Mouse (Mus musculus) cortical plate, adult 2 months (tissue): ENCODE measurements around the gene Elf5. TPM values are rescaled to one million over a fixed set of nuclear protein-coding genes. Genes with fewer than 3 reads are reported as not detected.

Source experiments
- H3K27ac ChIP-seq: fragments of 200-500 bp; 2 replicates; pipeline ENCODE4 v1.5.1; 2012; ENCODE audit warnings: low read length, control low read depth, inconsistent platforms; ENCODE audit not compliant: insufficient read depth
- H3K4me1 ChIP-seq: fragments of 200-500 bp; 2 replicates; pipeline ENCODE4 v1.6.1; 2011; ENCODE audit warnings: low read length; ENCODE audit not compliant: control insufficient read depth, insufficient read depth
- H3K4me3 ChIP-seq: fragments of 200-500 bp; 2 replicates; pipeline ENCODE4 v1.5.1; 2011; ENCODE audit warnings: mild to moderate bottlenecking, low read length, control low read depth; ENCODE audit not compliant: insufficient read depth
- CTCF ChIP-seq: fragments of 200-500 bp; IDR thresholded peaks from 2 replicates; pipeline ENCODE4 v1.5.1; 2011; ENCODE audit warnings: mild to moderate bottlenecking, control low read depth, low read length; ENCODE audit not compliant: insufficient read depth; ENCODE audit errors: extremely low read depth
- POLR2A ChIP-seq: fragments of 200-500 bp; IDR thresholded peaks from 2 replicates; pipeline ENCODE4 v1.6.1; 2011; ENCODE audit warnings: mild to moderate bottlenecking, low read length, control low read depth; ENCODE audit not compliant: insufficient read depth; ENCODE audit errors: extremely low read depth
- polyA plus RNA-seq: library from polyadenylated mRNA; depleted of rRNA; stranded (reverse); fragments of >200 nt; gene quantifications from 2 replicates; pipeline ENCODE4 v1.2.3, GENCODE M21; 2012; rRNA removed

Gene Elf5
- polyA plus RNA-seq: 0.38 and 0.67 TPM in 2 replicates

DNA sequence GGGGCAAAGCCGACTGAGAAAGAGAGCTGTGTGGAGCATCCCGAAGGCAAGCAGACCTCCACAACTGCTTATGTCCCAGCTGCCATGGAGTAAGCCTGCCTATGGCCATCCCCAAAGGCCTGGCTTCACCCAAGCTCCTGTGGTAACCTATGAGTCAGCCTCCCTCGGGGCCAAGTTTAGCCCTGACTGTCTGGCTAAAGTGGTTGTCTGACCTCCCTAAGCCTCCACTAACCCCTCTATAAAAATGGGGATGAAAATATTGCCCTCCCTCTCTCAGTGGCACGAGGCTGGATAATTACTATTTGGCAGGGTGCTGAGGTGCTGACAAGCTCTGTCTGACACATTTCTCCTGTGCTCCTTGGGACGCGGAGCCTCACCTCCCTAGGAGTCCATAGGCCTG, at the start of gene Elf5:
Gene Elf5, plus strand, starts transcription at position 341 of the 400 bp plus-strand sequence.
- Histone ChIP-seq H3K4me3 (no peak within 1 kb of the TSS), H3K27ac (no peak within 1 kb of the TSS), H3K4me1 (no peaks in the 10 kb centered on the region)
- TF ChIP-seq CTCF (no peak), POLR2A (no peak)

DNA sequence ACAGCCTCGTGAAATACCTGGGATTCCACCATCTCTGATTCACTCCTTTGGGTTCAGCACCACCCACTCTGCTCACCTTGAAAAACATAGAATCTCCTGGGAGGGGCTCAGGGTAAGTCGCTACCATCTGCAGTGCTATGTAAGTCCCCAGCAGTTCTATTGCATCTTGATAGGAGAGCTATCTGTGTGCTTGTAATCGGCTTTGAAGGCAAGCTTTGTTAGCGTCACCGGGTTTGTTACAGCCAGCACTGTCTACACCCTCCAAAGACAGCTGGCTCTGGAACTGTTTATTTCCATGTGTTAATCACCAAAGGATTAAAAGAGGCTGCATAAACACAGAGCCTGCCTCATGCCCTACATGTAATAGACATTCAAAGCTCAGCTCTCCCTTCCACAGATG, 38.9 kb upstream of the Elf5 start:
- no peak for TF ChIP-seq CTCF
- TF ChIP-seq POLR2A: no peak
- H3K4me3 ChIP-seq: no peak overlapping the region
- no peaks in the 10 kb centered on the region for H3K4me1 ChIP-seq
- no peak overlapping the region for H3K27ac ChIP-seq

DNA sequence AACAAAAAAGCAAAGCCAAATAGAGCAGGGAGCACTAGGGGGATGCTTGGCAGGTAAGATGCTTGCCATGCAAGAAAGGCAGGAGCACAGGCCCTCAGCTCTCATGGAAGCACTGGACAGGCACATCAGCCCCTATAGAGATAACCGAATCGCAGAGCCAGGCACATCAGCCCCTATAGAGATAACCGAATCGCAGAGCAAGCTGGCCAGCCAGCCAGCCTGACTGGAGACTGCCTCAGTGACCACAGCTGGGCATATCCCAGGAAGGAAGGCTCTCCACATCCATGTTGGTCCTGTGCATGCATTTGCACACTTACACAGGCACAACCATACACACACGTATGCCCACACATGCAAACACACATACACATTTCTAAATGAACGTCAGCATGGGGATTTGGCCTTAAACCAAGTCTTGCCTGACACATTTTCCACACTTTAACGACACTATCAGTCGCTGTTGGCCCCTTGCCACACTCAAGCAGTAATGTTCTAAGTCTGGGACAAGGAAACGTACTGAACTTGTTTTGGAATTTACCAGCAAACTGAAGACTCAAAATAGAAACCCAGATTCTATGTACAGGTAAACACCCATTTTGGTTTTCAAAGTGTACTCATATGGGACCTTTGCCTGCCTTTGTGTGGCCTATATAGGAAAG, 31.9 kb upstream of the Elf5 start:
- TF ChIP-seq POLR2A: no peak
- TF ChIP-seq CTCF: no peak
- Histone ChIP-seq H3K4me3 (no peak overlapping the region), H3K27ac (no peak overlapping the region), H3K4me1 (no peaks in the 10 kb centered on the region)

DNA sequence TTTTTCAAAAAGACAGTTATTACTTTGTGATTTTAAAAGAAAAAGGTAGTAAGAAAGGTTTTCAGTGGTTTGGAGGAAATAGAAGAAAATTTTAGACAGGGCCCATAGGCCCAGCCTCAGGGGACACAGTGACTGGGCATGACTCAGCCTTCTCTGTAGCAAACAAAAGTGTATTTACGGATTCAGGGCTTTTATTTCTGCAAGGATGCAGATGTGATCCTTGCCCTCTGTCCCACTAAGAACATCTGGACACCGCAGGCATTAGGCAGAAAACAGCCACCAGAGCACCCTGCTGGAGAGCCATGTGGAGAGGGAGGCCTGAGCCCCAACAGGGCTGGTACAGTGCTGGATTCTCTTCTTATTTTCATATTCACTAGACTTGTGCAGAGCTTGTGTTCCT, 29.3 kb upstream of the Elf5 start:
- H3K4me3 ChIP-seq: no peak overlapping the region
- TF ChIP-seq POLR2A: no peak
- H3K27ac ChIP-seq: no peak overlapping the region
- no peaks in the 10 kb centered on the region for H3K4me1 ChIP-seq

DNA sequence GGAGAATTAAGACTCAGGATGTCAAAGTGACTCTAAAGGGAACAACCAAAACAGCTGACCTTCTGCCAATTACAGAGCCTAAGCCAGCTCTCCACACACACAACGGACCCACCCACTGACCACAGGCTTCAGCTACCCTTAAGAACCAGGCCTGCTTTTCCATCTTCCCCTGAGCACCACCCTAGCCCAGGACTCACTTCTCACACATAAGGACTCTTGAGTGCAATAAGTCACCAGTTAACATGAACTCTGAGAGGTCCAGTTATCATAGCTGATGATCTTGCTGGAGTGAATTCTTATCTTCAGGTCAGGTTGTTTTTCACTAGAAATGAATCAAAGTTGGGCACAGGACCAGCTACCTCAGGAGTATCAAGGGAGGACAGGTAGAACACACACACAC, 23.6 kb upstream of the Elf5 start:
- Histone ChIP-seq H3K4me3 (no peak overlapping the region), H3K4me1 (no peaks in the 10 kb centered on the region), H3K27ac (no peak overlapping the region)
- TF ChIP-seq CTCF (no peak), POLR2A (no peak)

DNA sequence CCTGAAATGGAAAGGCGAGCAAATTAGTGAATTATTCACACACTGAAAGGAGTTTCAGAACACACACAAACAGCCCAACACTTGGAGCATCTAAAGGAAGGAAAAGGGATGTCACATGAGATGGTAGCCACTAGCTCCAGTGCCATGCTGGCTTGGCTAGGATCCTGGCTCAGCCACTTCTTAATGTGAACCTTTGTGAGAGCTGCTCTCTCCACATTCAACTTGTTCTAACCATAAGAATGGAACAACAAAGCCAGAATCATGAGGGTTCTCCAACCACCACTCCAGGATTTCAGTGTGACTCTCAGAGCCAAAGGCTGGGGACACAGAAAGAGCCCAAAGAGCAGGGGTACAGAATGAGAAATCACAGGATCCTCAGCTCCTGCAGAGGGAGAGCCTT, 23.2 kb upstream of the Elf5 start:
- Histone ChIP-seq H3K4me3 (no peak overlapping the region), H3K27ac (no peak overlapping the region), H3K4me1 (no peaks in the 10 kb centered on the region)
- no peak for TF ChIP-seq POLR2A
- no peak for TF ChIP-seq CTCF

DNA sequence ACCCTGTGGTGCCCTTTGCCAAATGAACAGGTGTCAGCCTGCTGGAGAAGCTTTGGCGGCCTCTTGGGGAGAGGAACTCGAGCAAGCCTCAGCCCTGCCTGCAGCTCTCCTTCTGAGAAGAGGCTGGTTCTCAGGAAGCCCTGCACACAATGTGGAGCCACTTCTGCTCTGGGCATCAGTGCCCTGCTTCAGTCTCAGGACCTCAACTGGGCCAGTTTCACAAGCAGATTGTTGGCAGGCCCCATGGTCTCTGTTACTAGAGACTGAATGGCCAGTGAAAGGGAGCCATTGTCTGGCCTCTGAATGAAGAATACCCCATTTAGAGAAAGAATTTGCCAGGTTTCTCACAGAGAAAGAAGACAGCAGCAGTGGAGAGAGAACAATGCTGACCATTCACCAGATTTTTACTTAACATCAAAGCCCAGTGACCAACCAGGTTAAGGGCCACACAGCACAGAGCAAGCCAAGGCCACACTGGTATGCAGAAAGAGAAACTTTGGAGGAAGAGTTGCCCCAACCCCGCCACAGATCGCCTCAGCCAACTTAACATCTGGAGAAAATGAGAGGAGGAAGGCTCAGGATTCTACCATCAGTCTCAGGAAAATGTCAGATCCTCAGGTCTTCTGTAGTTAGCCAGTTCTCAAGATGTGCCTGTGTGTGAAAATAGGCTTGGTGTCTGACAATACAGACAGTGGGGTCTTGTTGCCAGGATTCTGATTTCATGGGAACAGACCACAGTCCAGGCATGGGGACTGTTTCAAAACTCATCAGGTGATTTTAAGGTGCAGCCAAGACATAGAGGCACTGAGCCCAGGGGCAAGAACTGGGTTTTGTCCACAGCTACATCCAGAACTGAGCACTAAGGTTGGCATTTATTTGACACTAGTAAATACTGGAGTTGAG, 21.2 kb upstream of the Elf5 start:
- Histone ChIP-seq H3K27ac (peak overlapping the region; percentile 18), H3K4me1 (no peaks in the 10 kb centered on the region), H3K4me3 (no peak overlapping the region)
- TF ChIP-seq CTCF (no peak), POLR2A (peak; percentile 32; the same call in 1 of the 2 replicates)

DNA sequence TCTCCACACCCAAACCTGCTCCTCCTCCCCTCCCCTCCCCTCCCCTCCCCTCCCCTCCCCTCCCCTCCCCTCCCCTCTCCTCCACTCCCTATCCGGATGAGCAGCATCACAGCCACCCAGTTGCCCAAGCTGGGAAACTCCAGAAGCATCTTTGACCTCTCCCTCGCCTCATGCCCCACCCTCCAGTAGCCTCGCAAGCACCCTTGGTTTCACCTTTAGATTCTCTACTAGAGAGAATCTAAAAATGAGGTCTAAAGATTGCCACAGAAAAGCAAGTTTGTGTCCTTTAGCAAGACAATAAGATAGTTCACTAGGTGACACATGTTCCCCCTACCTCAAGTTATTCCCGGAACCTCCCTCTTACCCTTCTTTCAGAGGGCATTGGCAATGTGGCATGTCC, 19.9 kb upstream of the Elf5 start:
- H3K27ac ChIP-seq: no peak overlapping the region
- H3K4me1 ChIP-seq: no peaks in the 10 kb centered on the region
- no peak overlapping the region for H3K4me3 ChIP-seq
- no peak for TF ChIP-seq POLR2A
- TF ChIP-seq CTCF: no peak

DNA sequence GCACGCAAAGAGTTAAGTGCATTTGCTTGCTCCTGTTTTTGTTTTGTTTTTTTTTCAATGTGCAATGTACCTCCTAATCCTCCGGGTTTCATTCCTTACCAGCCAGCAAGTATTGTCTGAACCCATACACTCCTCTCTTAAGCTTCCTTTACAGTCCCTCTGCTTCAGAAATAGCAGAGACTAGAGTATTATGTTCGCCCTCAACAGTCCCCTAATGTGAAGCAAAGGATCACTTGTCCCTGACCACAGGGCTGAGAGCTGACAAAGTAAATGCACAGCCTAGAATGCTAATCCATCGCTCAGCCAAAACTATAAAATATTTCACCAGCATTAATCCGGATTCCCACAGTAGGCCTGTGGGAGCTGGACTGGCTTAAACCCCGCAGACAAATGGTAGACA, 13.4 kb upstream of the Elf5 start:
- Histone ChIP-seq H3K4me1 (no peaks in the 10 kb centered on the region), H3K27ac (no peak overlapping the region), H3K4me3 (no peak overlapping the region)
- no peak for TF ChIP-seq POLR2A
- TF ChIP-seq CTCF: no peak

DNA sequence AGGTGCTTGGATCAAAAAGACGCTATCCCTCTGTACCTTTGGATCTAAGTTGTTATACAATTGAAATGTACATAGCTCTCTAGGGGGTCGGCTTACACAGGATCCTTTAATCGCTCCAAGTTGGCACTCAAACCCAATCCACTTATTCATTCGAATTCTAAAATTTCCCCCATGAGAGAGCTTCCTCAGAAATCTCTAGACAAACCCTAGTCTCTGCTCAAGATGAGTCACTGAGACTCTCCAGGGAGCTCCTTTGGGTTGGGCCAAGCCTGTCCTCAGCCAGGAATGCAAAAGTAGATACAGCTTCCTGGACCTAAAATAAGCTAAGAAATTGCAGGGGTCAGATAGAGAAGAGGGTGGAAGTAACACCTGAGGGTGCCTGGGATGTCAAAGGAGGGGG, 10.8 kb upstream of the Elf5 start:
- Histone ChIP-seq H3K4me1 (no peaks in the 10 kb centered on the region), H3K4me3 (no peak overlapping the region), H3K27ac (no peak overlapping the region)
- TF ChIP-seq POLR2A (no peak), CTCF (no peak)
